Mouse (Mus musculus): ENCODE measurements around the gene Nceh1. TPM values are rescaled to one million over a fixed set of nuclear protein-coding genes. Genes with fewer than 3 reads are reported as not detected.

The Nceh1 gene
- total and polyA plus RNA-seq, 3 experiments: 8.5 to 11.8 (median 9.2) TPM

- Histone ChIP-seq H3K27me3 (replicated peaks) (no peaks in the 10 kb centered on the region), H3K9me3 (replicated peaks; ENCODE audit: low read length) (no peaks in the 10 kb centered on the region), H3K27ac (ENCODE audit: insufficient read depth, low read depth) (no peak overlapping the region), H3K4me2 (ENCODE audit: insufficient read depth, low read depth, poor library complexity, severe bottlenecking) (no peak overlapping the region), H3K4me1 (ENCODE audit: control insufficient read depth in 1 of 2, insufficient read depth in 2 of 2) (peaks cover 0 to 21% of the 10 kb centered on the region in 2 experiments; a peak in 2 of 4 replicates), H3K4me3 (replicated peaks in 1 of 3; ENCODE audit: low read depth in 2 of 3, low read length in 2 of 3, poor library complexity in 1 of 3) (no peak overlapping the region), H3K79me2 (replicated peaks; ENCODE audit: control insufficient read depth, extremely low read depth, insufficient read depth, poor library complexity, severe bottlenecking) (no peaks in the 10 kb centered on the region; the same call in 1 of the 2 replicates), H3K9ac (ENCODE audit: insufficient read depth, low read depth) (no peak overlapping the region), H3K36me3 (replicated peaks in 1 of 2; ENCODE audit: control insufficient read depth in 1 of 2, insufficient read depth in 1 of 2, low read length in 1 of 2) (peaks cover 0 to 62% of the 10 kb centered on the region in 2 experiments)
- no peak for TF ChIP-seq HCFC1 (IDR thresholded peaks at IDR 0.05; ENCODE audit: low read depth, low read length)
- peak; percentile 61 for TF ChIP-seq BHLHE40 (IDR thresholded peaks at IDR 0.05; ENCODE audit: low read depth, low read length)
- no peak for TF ChIP-seq TBP (conservative IDR thresholded peaks at IDR 0.05; ENCODE audit: low read depth, low read length)
- no peak for TF ChIP-seq NRF1 (IDR thresholded peaks at IDR 0.05; ENCODE audit: low read depth, low read length)
- TF ChIP-seq E2F4 (IDR thresholded peaks at IDR 0.05; ENCODE audit: insufficient replicate concordance, low read depth, low read length): no peak
- no peak for TF ChIP-seq USF2 (conservative IDR thresholded peaks at IDR 0.05; ENCODE audit: low read depth, low read length)
- TF ChIP-seq NELFE (IDR thresholded peaks at IDR 0.05; ENCODE audit: low read depth, low read length): no peak
- TF ChIP-seq ELF1 (IDR thresholded peaks at IDR 0.05; ENCODE audit: low read depth, low read length): no peak
- no peak for TF ChIP-seq RAD21 (IDR thresholded peaks at IDR 0.05; ENCODE audit: low read depth, low read length)
- TF ChIP-seq CHD2 (IDR thresholded peaks at IDR 0.05; ENCODE audit: low read length): no peak
- TF ChIP-seq JUND (conservative IDR thresholded peaks at IDR 0.05; ENCODE audit: low read depth, low read length): no peak
- no peak for TF ChIP-seq POLR2A (IDR thresholded peaks at IDR 0.05; ENCODE audit: low read depth, low read length)
- no peak for TF ChIP-seq KAT2A (IDR thresholded peaks at IDR 0.05; ENCODE audit: insufficient replicate concordance, low read length)
- no peak for TF ChIP-seq EP300 (IDR thresholded peaks at IDR 0.05; ENCODE audit: low read length)
- TF ChIP-seq ZNF384 (IDR thresholded peaks at IDR 0.05; ENCODE audit: low read depth, low read length): peak; percentile 54
- in situ Hi-C loops (cut with MboI; ENCODE audit: low pct_ligation_motif_present, low pct_unique_long_range_greater_than_20kb, low sequenced_read_pairs): no loop called here
- peak; percentile 42 for DNase-seq (ENCODE audit: extremely low read depth)
- dilution Hi-C loops (cut with MboI; ENCODE audit: extremely low pct_ligation_motif_present, extremely low pct_unique_long_range_greater_than_20kb, low sequenced_read_pairs): no loop called here
These were observed 11.1 kb downstream of the Nceh1 start for GRCm38 (mm10) chr3:27193844-27194317.

- Histone ChIP-seq H3K27me3 (replicated peaks) (no peaks in the 10 kb centered on the region), H3K27ac (ENCODE audit: insufficient read depth, low read depth) (no peak overlapping the region), H3K9me3 (replicated peaks; ENCODE audit: low read length) (no peaks in the 10 kb centered on the region), H3K4me3 (replicated peaks in 1 of 3; ENCODE audit: low read depth in 2 of 3, low read length in 2 of 3, poor library complexity in 1 of 3) (no peak overlapping the region), H3K79me2 (replicated peaks; ENCODE audit: control insufficient read depth, extremely low read depth, insufficient read depth, poor library complexity, severe bottlenecking) (no peaks in the 10 kb centered on the region; the same call in 1 of the 2 replicates), H3K9ac (ENCODE audit: insufficient read depth, low read depth) (no peak overlapping the region), H3K4me2 (ENCODE audit: insufficient read depth, low read depth, poor library complexity, severe bottlenecking) (no peak overlapping the region), H3K4me1 (ENCODE audit: control insufficient read depth in 1 of 2, insufficient read depth in 2 of 2) (peaks cover 0 to 21% of the 10 kb centered on the region in 2 experiments; a peak in 2 of 4 replicates), H3K36me3 (replicated peaks in 1 of 2; ENCODE audit: control insufficient read depth in 1 of 2, insufficient read depth in 1 of 2, low read length in 1 of 2) (peaks cover 0 to 62% of the 10 kb centered on the region in 2 experiments)
- DNase-seq (ENCODE audit: extremely low read depth): no peak
- in situ Hi-C loops (cut with MboI; ENCODE audit: low pct_ligation_motif_present, low pct_unique_long_range_greater_than_20kb, low sequenced_read_pairs): no loop called here
- TF ChIP-seq MXI1 (IDR thresholded peaks at IDR 0.05; ENCODE audit: low read depth, low read length) (no peak), KAT2A (IDR thresholded peaks at IDR 0.05; ENCODE audit: insufficient replicate concordance, low read length) (no peak), RAD21 (IDR thresholded peaks at IDR 0.05; ENCODE audit: low read depth, low read length) (no peak), E2F4 (IDR thresholded peaks at IDR 0.05; ENCODE audit: insufficient replicate concordance, low read depth, low read length) (no peak), USF1 (IDR thresholded peaks at IDR 0.05; ENCODE audit: low read depth, low read length) (no peak), SIN3A (IDR thresholded peaks at IDR 0.05; ENCODE audit: low read length) (no peak), NRF1 (IDR thresholded peaks at IDR 0.05; ENCODE audit: low read depth, low read length) (no peak)
- dilution Hi-C loops (cut with MboI; ENCODE audit: extremely low pct_ligation_motif_present, extremely low pct_unique_long_range_greater_than_20kb, low sequenced_read_pairs): no loop called here
These were observed 12.4 kb downstream of the Nceh1 start for GRCm38 (mm10) chr3:27195153-27195552.
